10 mouse cellular contexts compared by ENCODE assay signal in genomic region chr15:99364921-99365320, GRCm38 (mm10). TPM values are rescaled to one million over a fixed set of nuclear protein-coding genes. Genes with fewer than 3 reads are reported as not detected.
DNase-seq lines count a peak whose midpoint lies in the region; ATAC-seq and TF ChIP-seq lines count a peak whose summit lies in the region.
"Had no signal": no experiment of that assay in that cellular context is flagged by ENCODE, and none has a peak within 500 bp of the region (broad histone marks: within the 10 kb centered on the region; RNA-seq: fewer than 3 reads in every experiment).

No protein-coding gene starts in this region.

- intact Hi-C loops in heart, adult 2 months (cut with DNase I): loop anchor here (2.0 kb wide), 1 partner anchor 18 kb away; no protein-coding TSS in a partner anchor

- H3K27me3 ChIP-seq in heart, adult 2 months (ENCODE audit: control insufficient read depth, insufficient read depth, low read length): no peaks in the 10 kb centered on the region
- H3K27me3 ChIP-seq in lung, embryonic 15.5 days: no peaks in the 10 kb centered on the region
- H3K27me3 ChIP-seq: stomach, embryonic 15.5 days had no signal

- peaks cover 13% of the 10 kb centered on the region for H3K36me3 ChIP-seq in heart, adult 2 months (ENCODE audit: control insufficient read depth, insufficient read depth, low read length)
- H3K36me3 ChIP-seq in lung, embryonic 15.5 days: no peaks in the 10 kb centered on the region
- H3K36me3 ChIP-seq: stomach, embryonic 15.5 days had no signal

- peak in 1 of 2 experiments; percentile 33 for DNase-seq in heart, adult 2 months
- DNase-seq in heart, adult 9 months (ENCODE audit: low spot score in 2 of 2): no peak
- DNase-seq in lung, postnatal 14 days: no peak
- DNase-seq in thymus, postnatal 25 days: peak; percentile 63
- no peak for DNase-seq in cerebellum, adult 11 months
- DNase-seq in urinary bladder, postnatal 36 days (ENCODE audit: low spot score in 2 of 2): no peak
- DNase-seq: adrenal gland, postnatal 25 days had no signal

- TF ChIP-seq CTCF in heart, adult 2 months (IDR thresholded peaks at IDR 0.05): no peak

- H3K9me3 ChIP-seq in lung, embryonic 15.5 days: no peaks in the 10 kb centered on the region
- H3K9me3 ChIP-seq: stomach, embryonic 15.5 days had no signal

- TF ChIP-seq POLR2A in heart, adult 2 months (IDR thresholded peaks at IDR 0.05; ENCODE audit: insufficient read depth, low read depth, low read length): no peak

- ATAC-seq in lung, embryonic 15.5 days (ENCODE audit: borderline replicate concordance, extremely low read depth, low FRiP score, low TSS enrichment): no peak
- peak; percentile 96 for ATAC-seq in megakaryocyte, adult 5-6 weeks (ENCODE audit: poor library complexity, severe bottlenecking)

- TF ChIP-seq EP300 in heart, adult 2 months (IDR thresholded peaks at IDR 0.05; ENCODE audit: insufficient read depth, low read depth, low read length): no peak

- peaks cover 3% of the 10 kb centered on the region for H3K79me2 ChIP-seq in heart, adult 2 months (replicated peaks; ENCODE audit: control insufficient read depth, insufficient read depth, low read length)

- H3K4me2 ChIP-seq in lung, embryonic 15.5 days: no peak overlapping the region
- H3K4me2 ChIP-seq: stomach, embryonic 15.5 days had no signal

- 49% methylated on average over 8 of the region's 8 CpGs for WGBS in heart, adult 2 months
- 57% methylated on average over 8 of the region's 8 CpGs for WGBS in lung, embryonic 15.5 days

- peak overlapping the region; percentile 0 for H3K27ac ChIP-seq in heart, adult 2 months
- H3K27ac ChIP-seq in lung, embryonic 15.5 days: 0 out of 2 replicates have a peak overlapping the region, but pooled peaks have one; percentile 12
- H3K27ac ChIP-seq: stomach, embryonic 15.5 days had no signal

- H3K9ac ChIP-seq in heart, adult 2 months (ENCODE audit: low read depth, low read length): no peak overlapping the region
- no peak overlapping the region for H3K9ac ChIP-seq in lung, embryonic 15.5 days
- H3K9ac ChIP-seq: stomach, embryonic 15.5 days had no signal

- H3K4me3 ChIP-seq in heart, adult 2 months: no peak overlapping the region
- H3K4me3 ChIP-seq in lung, embryonic 15.5 days: no peak overlapping the region
- H3K4me3 ChIP-seq: stomach, embryonic 15.5 days had no signal

- H3K4me1 ChIP-seq in heart, adult 2 months (ENCODE audit: control insufficient read depth, insufficient read depth, low read length): peaks cover 16% of the 10 kb centered on the region
- H3K4me1 ChIP-seq in lung, embryonic 15.5 days: peaks cover 32% of the 10 kb centered on the region

RNA-seq across cellular contexts. Expression of gene Fmnl3, which starts 5.4 kb away (rescaled TPM):
- total RNA-seq in heart, adult 2 months (2021): 10 to 100 TPM; 14.6 to 18.1 TPM
- polyA plus RNA-seq in heart, adult 2 months (2012; rRNA removed): 18.6 and 29.3 TPM in 2 replicates
- polyA plus RNA-seq in lung, embryonic 15.5 days (2015; fragmentation: Nextera tagmentation; extraction: Ambion mirVana): 34.5 and 34.9 TPM in 2 replicates
- total RNA-seq in megakaryocyte, adult 5-6 weeks (2015): 7.9 and 10.1 TPM in 2 replicates
- total RNA-seq in megakaryocyte, adult 5-6 weeks (2017): 11.4 and 16.3 TPM in 2 replicates

RNA-seq across cellular contexts. Expression of gene Tmbim6, which starts 27.8 kb away (rescaled TPM):
- 100 to 1,000 TPM; 207 to 253 TPM for total RNA-seq in heart, adult 2 months (2021)
- 334 and 409 TPM in 2 replicates for polyA plus RNA-seq in heart, adult 2 months (2012; rRNA removed)
- 382 and 427 TPM in 2 replicates for polyA plus RNA-seq in lung, embryonic 15.5 days (2015; fragmentation: Nextera tagmentation; extraction: Ambion mirVana)
- total RNA-seq in megakaryocyte, adult 5-6 weeks (2015): 410 and 456 TPM in 2 replicates
- 187 and 196 TPM in 2 replicates for total RNA-seq in megakaryocyte, adult 5-6 weeks (2017)
